Mouse (Mus musculus) fat pad, adult 2 months (tissue): ENCODE data around the gene Sfrp2.

Experiments used
- DNase-seq: peaks from one replicate; pipeline ENCODE4 v3.0.0-alpha.2; 2011; ENCODE audit warnings: low read depth, low spot score; ENCODE audit errors: extremely low read depth

Gene Sfrp2

GRCm38 (mm10) chr3:83771160-83771869 is 5.2 kb downstream of the Sfrp2 start:
- no peak for DNase-seq

GRCm38 (mm10) chr3:83773281-83773680 is 7.2 kb downstream of the Sfrp2 start:
- DNase-seq: no peak

GRCm38 (mm10) chr3:83775403-83775802 is 9.3 kb downstream of the Sfrp2 start:
- DNase-seq: no peak

- no peak for DNase-seq
Measured at GRCm38 (mm10) chr3:83781460-83782222, 15.5 kb downstream of the Sfrp2 start.

GRCm38 (mm10) chr3:83783716-83784469 is 17.8 kb downstream of the Sfrp2 start:
- no peak for DNase-seq

- DNase-seq: no peak
Measured at GRCm38 (mm10) chr3:83784726-83785125, 18.6 kb downstream of the Sfrp2 start.

- no peak for DNase-seq
Measured at GRCm38 (mm10) chr3:83787086-83787485, 21.0 kb downstream of the Sfrp2 start.

- DNase-seq: peak; percentile 71
Measured at GRCm38 (mm10) chr3:83787776-83788305, 21.7 kb downstream of the Sfrp2 start.

GRCm38 (mm10) chr3:83789651-83790451 is 23.7 kb downstream of the Sfrp2 start:
- DNase-seq: no peak

GRCm38 (mm10) chr3:83791444-83791843 is 25.3 kb downstream of the Sfrp2 start:
- no peak for DNase-seq

- DNase-seq: no peak
Measured at GRCm38 (mm10) chr3:83797098-83797497, 31.0 kb downstream of the Sfrp2 start.

GRCm38 (mm10) chr3:83797828-83798227 is 31.7 kb downstream of the Sfrp2 start:
- no peak for DNase-seq

GRCm38 (mm10) chr3:83799486-83799885 is 33.4 kb downstream of the Sfrp2 start:
- DNase-seq: no peak

GRCm38 (mm10) chr3:83801649-83802155 is 35.6 kb downstream of the Sfrp2 start:
- no peak for DNase-seq

GRCm38 (mm10) chr3:83808483-83808882 is 42.4 kb downstream of the Sfrp2 start:
- no peak for DNase-seq

GRCm38 (mm10) chr3:83811987-83812386 is 45.9 kb downstream of the Sfrp2 start:
- no peak for DNase-seq

- no peak for DNase-seq
Measured at GRCm38 (mm10) chr3:83812863-83813262, 46.7 kb downstream of the Sfrp2 start.

- no peak for DNase-seq
Measured at GRCm38 (mm10) chr3:83816372-83816925, 50.3 kb downstream of the Sfrp2 start.

- no peak for DNase-seq
Measured at GRCm38 (mm10) chr3:83823774-83824173, 57.7 kb downstream of the Sfrp2 start.
